Mouse (Mus musculus) ES-E14 (cell line): ENCODE results near the gene Nmnat1.

ENCODE experiments used
- CHD2 ChIP-seq: IDR thresholded peaks from 2 replicates; pipeline ENCODE4 v1.6.1; 2014; ENCODE audit warnings: mild to moderate bottlenecking, low read depth, low read length, inconsistent platforms
- ZC3H11A ChIP-seq: IDR thresholded peaks from 2 replicates; pipeline ENCODE4 v1.6.1; 2012; ENCODE audit warnings: low read depth, mild to moderate bottlenecking, inconsistent platforms, low read length, borderline replicate concordance

- TF ChIP-seq CHD2, result no peak
- no peak for TF ChIP-seq ZC3H11A
These were observed 42.8 kb upstream of the Nmnat1 start for GRCm38 (mm10) chr4:149527621-149528354.
